Mouse (Mus musculus) activated CD4-positive, CD25-positive, alpha-beta regulatory T cell, adult 4 months (primary cell): ENCODE data around the gene Osmr. TPM values are rescaled to one million over a fixed set of nuclear protein-coding genes. Genes with fewer than 3 reads are reported as not detected.
"Not testable (repeated sequence)": the region's sequence is repeated elsewhere in the genome, so short reads cannot be mapped to it uniquely, and the experiment has no call there.

Experiments
- ATAC-seq: one replicate; pipeline ENCODE4 v1.8.0; 2017
- polyA plus RNA-seq, 2 experiments: library from polyadenylated mRNA; unstranded; fragments of 100-300 nt; shearing (Covaris generic); gene quantifications; one replicate each; pipeline ENCODE4 v1.2.1; 2017

Osmr gene
- polyA plus RNA-seq, 2 experiments from 2014 or later, result 0.05 to 0.19 TPM

DNA sequence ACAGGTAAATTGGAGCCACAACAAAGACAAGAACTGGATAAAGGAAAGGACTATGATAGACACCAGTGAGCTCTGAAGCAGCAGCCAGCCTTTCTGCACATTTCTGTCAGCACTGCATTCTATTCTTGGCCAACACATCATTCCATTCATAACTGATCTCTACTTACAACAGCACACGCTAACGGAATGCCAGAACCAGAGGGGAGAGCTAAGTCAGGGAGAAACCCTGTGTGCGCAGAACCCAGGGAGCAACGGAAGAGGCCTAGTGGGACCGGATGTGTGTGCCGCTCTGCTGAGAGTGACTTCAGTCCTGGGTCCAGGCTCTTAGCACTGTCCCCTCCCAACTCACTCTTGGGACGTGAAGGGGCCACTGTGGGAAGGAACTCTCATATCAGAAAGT is 13.2 kb downstream of the Osmr start:
- ATAC-seq, result no peak

DNA sequence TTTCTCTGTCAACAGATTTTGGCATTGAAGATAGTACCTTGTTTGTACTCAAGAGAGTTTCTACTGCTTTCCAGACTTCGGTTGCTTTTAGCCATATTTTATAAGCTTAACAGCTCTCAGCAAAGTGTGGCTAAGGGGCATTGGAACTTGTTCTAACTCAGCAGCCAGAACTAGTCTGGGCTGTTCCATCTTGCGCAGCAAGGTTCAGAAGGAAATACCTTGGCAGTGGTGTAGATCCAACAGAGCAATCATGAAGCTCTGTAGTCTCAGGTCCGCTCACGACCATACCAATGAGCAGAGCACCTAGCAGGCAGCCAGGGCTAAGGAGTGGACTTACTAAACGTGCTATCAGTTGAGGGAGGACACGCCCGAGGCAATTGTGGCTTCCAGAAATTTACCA is 15.0 kb downstream of the Osmr start:
- no peak for ATAC-seq

DNA sequence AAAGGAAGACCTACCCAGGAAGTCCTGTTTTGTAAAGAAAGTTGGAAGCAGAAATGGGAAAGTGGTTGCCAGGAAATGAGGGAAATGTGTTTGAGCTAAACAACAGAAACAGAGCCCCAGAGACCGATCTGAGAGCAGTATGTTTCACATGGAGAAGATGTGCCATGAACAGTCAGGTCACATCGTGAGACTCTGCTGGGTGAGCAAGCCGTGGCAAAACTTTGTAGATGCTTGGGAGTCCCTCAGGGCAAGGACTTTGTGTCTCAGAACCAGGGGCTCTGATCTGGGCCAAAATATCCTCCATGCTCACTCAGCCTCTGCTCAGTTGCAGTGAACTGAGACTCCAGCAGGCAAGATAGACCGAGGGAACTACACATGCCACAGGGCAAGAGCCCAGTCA is 15.9 kb downstream of the Osmr start:
- ATAC-seq, result no peak

DNA sequence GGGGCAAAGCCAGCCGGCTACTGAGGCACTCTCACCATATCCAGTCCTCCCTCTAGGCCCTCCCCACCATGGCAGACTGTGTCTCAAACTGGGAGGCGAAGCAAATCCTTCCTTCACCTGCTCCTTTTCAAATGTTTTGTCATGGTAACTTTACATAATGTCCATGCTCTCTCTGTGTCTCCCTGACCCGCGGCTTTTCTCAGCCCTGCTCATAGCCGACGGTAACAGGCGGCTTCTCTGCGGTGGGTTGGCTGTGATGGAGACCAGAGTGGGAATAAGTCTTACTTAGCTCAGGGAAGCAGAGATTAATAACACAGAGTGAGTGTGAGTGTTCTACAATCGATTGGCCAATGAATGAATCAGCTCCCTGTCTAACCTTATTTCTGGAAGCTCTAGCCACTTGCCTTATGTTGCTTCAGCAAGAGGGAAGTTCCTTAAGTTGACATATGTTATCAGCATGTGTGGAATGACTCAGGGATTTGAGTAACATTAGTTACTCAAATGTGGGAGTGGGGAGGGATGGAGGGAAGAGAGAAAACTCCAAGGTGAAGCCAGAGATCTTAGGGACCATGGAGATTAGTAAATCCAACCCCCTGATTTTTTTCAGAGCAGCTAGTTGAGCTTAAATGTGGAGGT is 17.4 kb downstream of the Osmr start:
- no peak for ATAC-seq

DNA sequence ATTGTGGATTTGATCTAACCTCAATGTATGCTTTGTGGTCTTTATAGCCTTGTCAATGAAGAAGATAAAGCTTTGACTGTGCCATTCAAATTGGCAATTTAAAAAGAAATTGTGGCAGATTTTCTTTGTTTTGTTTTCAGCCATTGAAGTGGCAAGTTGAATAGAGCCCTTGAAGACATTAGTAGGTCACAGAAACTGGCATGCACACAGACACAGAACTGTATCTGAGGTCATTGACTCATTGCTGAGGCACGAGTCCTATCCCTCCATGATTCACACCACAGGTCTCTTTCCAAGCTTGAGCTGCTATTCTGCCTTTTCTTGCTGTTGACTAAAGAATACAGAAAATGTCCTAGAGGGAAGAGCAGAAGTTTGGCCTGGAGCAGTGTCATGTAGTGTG is 24.9 kb downstream of the Osmr start:
- ATAC-seq, result no peak

DNA sequence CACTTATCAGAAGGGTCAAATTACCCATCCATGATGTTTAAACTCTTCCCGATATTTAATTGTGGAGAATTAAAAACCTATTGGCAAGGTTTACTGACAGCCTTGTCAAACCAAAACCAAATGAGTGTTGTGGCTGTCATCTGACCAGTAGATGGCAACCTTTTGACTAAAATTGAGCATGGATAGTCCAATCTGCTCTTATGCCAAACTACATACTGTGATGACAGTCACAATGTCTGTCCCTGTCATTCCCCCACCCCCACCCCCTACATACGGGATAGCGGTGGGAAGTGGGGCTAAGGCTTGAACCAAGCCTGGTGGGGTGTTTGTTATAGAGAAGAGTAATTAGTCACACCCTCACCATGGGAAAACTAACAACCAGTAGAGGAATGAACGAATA is 34.6 kb downstream of the Osmr start:
- no peak for ATAC-seq

DNA sequence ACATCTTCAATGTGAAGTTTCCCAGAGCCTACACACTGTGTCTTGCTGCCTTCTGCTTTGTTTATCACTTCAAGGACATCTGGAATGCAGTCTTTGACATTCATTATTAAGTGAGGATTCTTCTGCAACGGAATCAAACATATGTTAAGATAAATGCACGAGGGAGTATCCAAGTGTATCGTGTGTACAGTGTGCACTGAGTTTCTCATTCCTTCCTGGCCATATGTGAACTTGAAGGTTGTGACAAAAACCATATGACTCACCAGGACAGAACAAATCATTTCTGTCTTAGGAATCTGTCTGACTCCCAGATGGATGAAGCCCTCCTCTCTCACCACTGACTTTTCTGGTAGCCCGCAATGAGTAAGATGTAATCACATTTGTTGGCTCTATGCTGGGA is 59.0 kb downstream of the Osmr start:
- ATAC-seq, result no peak

DNA sequence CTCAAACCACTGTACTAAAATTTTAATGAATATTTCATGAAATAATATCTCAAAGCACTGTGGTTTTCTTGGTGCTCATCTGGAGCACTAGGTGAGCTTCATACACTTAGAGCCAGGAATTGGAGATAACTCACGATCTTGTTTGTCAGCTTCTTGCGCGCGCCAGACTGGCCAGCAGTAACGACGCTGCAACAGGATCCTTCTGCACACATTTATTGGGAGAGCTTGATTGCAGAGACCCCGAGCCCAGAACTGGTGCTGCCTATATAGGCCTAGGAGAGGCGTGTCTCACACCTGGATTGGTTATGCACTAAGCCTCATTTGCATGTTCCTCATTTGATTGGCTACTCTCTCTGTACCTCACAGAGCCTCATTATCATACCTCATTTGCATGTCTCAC is 73.6 kb downstream of the Osmr start:
- not testable (repeated sequence) for ATAC-seq

DNA sequence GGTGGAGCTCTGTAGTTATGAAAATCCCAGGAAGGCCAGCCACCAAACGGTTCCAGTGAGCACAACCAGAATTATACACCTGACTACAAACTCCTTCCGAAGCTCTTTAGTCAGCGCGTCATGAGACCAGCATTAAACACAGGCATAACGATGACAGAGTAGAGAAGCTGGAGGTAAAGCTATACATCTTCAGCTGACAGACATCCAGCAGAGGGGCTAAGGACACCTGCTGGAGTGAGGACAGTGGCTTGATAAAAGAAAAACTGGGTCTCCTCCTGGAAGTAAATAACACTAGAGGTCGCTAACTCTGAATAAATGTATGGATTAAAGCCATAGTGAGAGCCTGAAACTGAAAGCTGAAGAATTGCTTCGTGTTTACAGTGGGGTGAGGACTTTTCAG is 81.9 kb downstream of the Osmr start:
- ATAC-seq, result no peak

DNA sequence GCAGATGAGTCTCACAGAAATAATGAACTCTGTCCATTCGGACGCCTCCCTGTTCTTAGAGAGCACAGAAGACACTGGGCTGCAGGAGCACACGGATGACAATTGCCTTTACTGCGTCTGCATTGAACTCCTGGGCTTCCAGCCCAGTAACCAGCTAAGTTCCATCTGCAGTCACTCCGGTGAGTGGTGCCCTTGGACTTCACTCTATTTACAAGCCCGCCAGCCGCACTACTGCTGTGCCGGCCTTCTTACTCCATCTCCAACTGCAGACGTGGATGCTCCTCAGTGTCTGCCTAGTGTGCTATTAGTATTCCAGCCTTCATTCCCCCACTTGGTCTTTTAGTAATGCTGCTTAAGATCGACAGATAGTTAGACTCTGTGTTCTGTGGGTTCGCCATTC is 83.1 kb downstream of the Osmr start:
- no peak for ATAC-seq

DNA sequence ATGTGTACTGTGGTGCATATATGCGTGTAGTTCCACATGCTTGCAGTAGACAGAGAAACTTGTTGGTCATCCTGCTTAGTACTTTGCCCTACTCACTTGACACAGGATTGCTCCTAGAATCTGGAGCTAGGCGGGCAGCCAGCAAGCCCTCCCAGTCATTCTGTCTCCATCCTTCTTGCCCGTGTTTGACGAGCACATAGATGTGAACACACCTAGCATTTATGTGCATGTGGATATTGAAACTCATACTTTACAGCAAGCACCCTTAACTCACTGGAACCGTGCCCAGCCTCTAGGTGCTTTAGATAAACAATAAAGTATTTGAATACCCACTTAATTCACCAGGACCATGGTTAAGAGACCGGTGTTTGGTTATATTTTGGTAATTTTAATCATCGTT is 84.8 kb downstream of the Osmr start:
- no peak for ATAC-seq

DNA sequence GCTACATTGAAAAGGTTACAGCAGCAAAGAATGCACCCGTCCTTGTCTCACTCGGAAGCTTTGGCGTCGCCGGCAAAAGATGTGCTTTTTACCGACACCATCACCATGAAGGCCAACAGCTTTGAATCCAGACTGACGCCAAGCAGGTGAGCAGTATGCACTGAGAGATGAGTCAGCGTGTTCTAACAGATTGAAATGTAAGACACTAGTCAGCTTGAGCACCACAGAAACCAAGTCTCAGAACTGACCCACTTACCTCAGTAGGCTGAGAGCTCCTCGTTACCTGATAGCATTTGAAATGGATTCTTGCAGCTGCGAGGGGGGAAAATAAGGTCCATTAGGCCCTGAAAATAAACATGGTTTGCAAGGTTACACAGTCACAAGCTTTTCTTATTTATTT is 87.5 kb downstream of the Osmr start:
- no peak for ATAC-seq

DNA sequence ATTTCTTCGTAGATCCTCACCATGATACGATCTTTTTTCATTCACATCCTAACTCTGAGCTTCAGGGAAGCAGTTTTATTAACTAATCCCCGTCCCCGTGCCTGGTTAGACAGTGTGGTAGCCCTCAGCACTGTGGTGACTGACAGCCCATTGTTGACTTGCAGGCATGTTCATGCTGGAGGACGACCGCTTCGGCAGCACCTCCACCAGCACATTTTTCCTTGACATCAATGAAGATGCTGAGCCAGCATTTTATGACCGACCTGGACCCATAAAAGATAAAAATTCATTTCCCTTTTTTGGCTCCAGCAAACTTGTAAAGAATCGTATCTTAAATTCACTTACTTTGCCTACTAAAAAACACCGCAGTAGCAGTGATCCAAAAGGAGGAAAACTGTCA is 88.6 kb downstream of the Osmr start:
- no peak for ATAC-seq

DNA sequence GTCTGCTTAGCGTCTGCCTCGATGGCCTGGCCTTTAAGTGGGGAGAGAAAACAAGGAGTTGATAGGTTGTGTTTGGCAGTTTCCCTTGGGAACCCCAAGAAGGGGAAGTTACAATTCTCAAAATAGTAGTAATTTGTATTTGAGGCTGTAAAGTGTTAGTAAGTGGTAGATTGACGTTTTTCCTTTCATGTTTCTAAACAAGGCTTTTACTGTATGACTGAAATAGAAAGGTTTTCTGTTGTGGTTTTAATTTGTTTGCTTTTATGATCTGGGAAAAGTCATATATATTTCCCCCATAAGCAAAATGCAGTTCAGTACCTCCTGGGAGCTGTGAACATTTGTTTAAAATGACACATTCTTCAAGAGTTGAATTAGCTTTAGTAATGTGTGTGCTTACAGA is 102.5 kb downstream of the Osmr start:
- ATAC-seq, result no peak

Other genes starting within 250 kb of the Osmr start
- gene Rictor, start 166.6 kb downstream of the Osmr start, polyA plus RNA-seq, result 10 to 100 TPM; 19.2 to 28.8 TPM
- under 1 TPM in 1 of 2 experiments, not detected in 1; 0.09 TPM for gene Lifr, start 215.6 kb upstream of the Osmr start, polyA plus RNA-seq